Mouse (Mus musculus) C2C12 (cell line): Measurements from ENCODE around the gene Alad.

Source experiments
- CEBPB ChIP-seq: IDR thresholded peaks from one replicate; pipeline ENCODE4 v1.6.1; 2011; ENCODE audit warnings: low read depth, mild to moderate bottlenecking, control low read depth, moderate library complexity
- CTCF ChIP-seq: IDR thresholded peaks from one replicate; pipeline ENCODE4 v1.5.1; 2011; ENCODE audit not compliant: control insufficient read depth, insufficient read depth, insufficient read length
- MAX ChIP-seq: IDR thresholded peaks from one replicate; pipeline ENCODE4 v1.6.1; 2011; ENCODE audit warnings: mild to moderate bottlenecking, control low read depth
- MYOG ChIP-seq: IDR thresholded peaks from one replicate; pipeline ENCODE4 v1.6.1; 2011; ENCODE audit not compliant: control insufficient read depth, insufficient read length; ENCODE audit errors: extremely low read depth
- USF1 ChIP-seq: IDR thresholded peaks from one replicate; pipeline ENCODE4 v1.6.1; 2011; ENCODE audit warnings: low read depth, mild to moderate bottlenecking, control low read depth, moderate library complexity

DNA sequence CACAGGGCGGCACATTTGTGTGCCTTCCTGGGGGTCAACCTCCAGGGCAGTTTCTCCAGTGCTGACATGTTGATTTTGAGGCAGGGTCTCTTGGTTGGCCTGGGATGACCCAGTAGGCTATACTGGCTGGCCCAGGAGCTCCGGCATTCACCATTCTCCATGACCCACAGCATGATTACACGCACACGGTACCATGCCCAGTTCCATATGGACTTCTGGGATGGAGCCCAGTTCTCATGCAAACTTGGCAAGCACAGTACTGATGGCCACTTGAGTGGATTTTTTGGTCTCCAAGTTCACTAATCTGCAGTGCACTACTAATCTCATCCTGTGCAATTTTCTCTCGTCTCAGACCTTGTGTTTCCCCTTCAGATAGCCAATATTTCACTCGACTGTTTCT lies 48.0 kb upstream of the Alad start:
- TF ChIP-seq CTCF (no peak), MAX (no peak), MYOG (no peak), CEBPB (no peak), USF1 (no peak)
